Comparison of ENCODE assay signal across 15 mouse cellular contexts in genomic region chr1:82433649-82434005, GRCm38 (mm10).
DNase-seq lines count a peak whose midpoint lies in the region; ATAC-seq lines count a peak whose summit lies in the region.
"Had no signal": no experiment of that assay in that cellular context is flagged by ENCODE, and none has a peak within 500 bp of the region (broad histone marks: within the 10 kb centered on the region; RNA-seq: fewer than 3 reads in every experiment).

No protein-coding gene starts in this region.

- no peak overlapping the region for H3K4me2 ChIP-seq in forebrain, embryonic 15.5 days (replicated peaks)
- no peak overlapping the region for H3K4me2 ChIP-seq in midbrain, embryonic 16.5 days (ENCODE audit: low read length)
- H3K4me2 ChIP-seq in midbrain, embryonic 11.5 days = no peak overlapping the region
- H3K4me2 ChIP-seq in forebrain, embryonic 16.5 days (ENCODE audit: low read length) = no peak overlapping the region
- H3K4me2 ChIP-seq in limb, embryonic 12.5 days = no peak overlapping the region
- H3K4me2 ChIP-seq: limb, embryonic 15.5 days; liver, embryonic 15.5 days; neural tube, embryonic 13.5 days had no signal

- peak overlapping the region; percentile 40; the same call in 1 of the 2 replicates for H3K27ac ChIP-seq in forebrain, embryonic 10.5 days
- no peak overlapping the region for H3K27ac ChIP-seq in forebrain, embryonic 15.5 days (replicated peaks)
- H3K27ac ChIP-seq in midbrain, embryonic 16.5 days (ENCODE audit: low read length) = no peak overlapping the region
- no peak overlapping the region for H3K27ac ChIP-seq in midbrain, embryonic 11.5 days (ENCODE audit: low read depth, low read length)
- H3K27ac ChIP-seq in forebrain, embryonic 16.5 days (ENCODE audit: low read length) = no peak overlapping the region
- no peak overlapping the region for H3K27ac ChIP-seq in limb, embryonic 12.5 days
- H3K27ac ChIP-seq: kidney, postnatal 0 days; liver, embryonic 15.5 days had no signal

- no peak overlapping the region for H3K4me3 ChIP-seq in forebrain, embryonic 10.5 days
- H3K4me3 ChIP-seq in forebrain, embryonic 15.5 days = no peak overlapping the region
- no peak overlapping the region for H3K4me3 ChIP-seq in midbrain, embryonic 16.5 days (ENCODE audit: low read depth, low read length)
- H3K4me3 ChIP-seq in midbrain, embryonic 11.5 days (ENCODE audit: low read depth, low read length) = no peak overlapping the region
- H3K4me3 ChIP-seq in forebrain, embryonic 16.5 days (replicated peaks; ENCODE audit: low read length) = no peak overlapping the region
- no peak overlapping the region for H3K4me3 ChIP-seq in limb, embryonic 12.5 days (replicated peaks)
- H3K4me3 ChIP-seq: gastrocnemius, adult 2 months; limb, embryonic 15.5 days; liver, embryonic 15.5 days; neural tube, embryonic 13.5 days had no signal

- WGBS in forebrain, embryonic 10.5 days = 82% methylated on average over 5 of the region's 5 CpGs
- 82% methylated on average over 5 of the region's 5 CpGs for WGBS in forebrain, embryonic 15.5 days
- WGBS in midbrain, embryonic 16.5 days = 83% methylated on average over 5 of the region's 5 CpGs
- 82% methylated on average over 5 of the region's 5 CpGs for WGBS in midbrain, embryonic 11.5 days
- WGBS in forebrain, embryonic 16.5 days = 75% methylated on average over 5 of the region's 5 CpGs
- WGBS in limb, embryonic 12.5 days = 76% methylated on average over 5 of the region's 5 CpGs

- peaks cover 18% of the 10 kb centered on the region for H3K4me1 ChIP-seq in forebrain, embryonic 10.5 days
- peaks cover 14% of the 10 kb centered on the region for H3K4me1 ChIP-seq in forebrain, embryonic 15.5 days
- peaks cover 4% of the 10 kb centered on the region; the same call in 1 of the 2 replicates for H3K4me1 ChIP-seq in midbrain, embryonic 16.5 days (ENCODE audit: control insufficient read depth, insufficient read depth, low read length)
- no peaks in the 10 kb centered on the region for H3K4me1 ChIP-seq in midbrain, embryonic 11.5 days (ENCODE audit: control insufficient read depth, insufficient read depth, low read length)
- peaks cover 11% of the 10 kb centered on the region for H3K4me1 ChIP-seq in forebrain, embryonic 16.5 days (replicated peaks; ENCODE audit: control insufficient read depth, insufficient read depth, low read length)
- peaks cover 5% of the 10 kb centered on the region for H3K4me1 ChIP-seq in limb, embryonic 12.5 days (replicated peaks)
- H3K4me1 ChIP-seq: liver, embryonic 15.5 days had no signal

- no peak overlapping the region for H3K9ac ChIP-seq in forebrain, embryonic 15.5 days (replicated peaks)
- no peak overlapping the region for H3K9ac ChIP-seq in midbrain, embryonic 16.5 days (ENCODE audit: low read depth, low read length)
- no peak overlapping the region for H3K9ac ChIP-seq in midbrain, embryonic 11.5 days (ENCODE audit: low read length)
- H3K9ac ChIP-seq in forebrain, embryonic 16.5 days (replicated peaks; ENCODE audit: low read depth, low read length) = no peak overlapping the region; the same call in 1 of the 2 replicates
- H3K9ac ChIP-seq in limb, embryonic 12.5 days (replicated peaks) = no peak overlapping the region
- H3K9ac ChIP-seq: limb, embryonic 15.5 days; liver, embryonic 15.5 days had no signal

- H3K27me3 ChIP-seq in forebrain, embryonic 10.5 days (ENCODE audit: poor library complexity, severe bottlenecking) = no peaks in the 10 kb centered on the region
- no peaks in the 10 kb centered on the region for H3K27me3 ChIP-seq in forebrain, embryonic 15.5 days
- H3K27me3 ChIP-seq in midbrain, embryonic 16.5 days (ENCODE audit: control insufficient read depth, insufficient read depth, low read depth, low read length) = no peaks in the 10 kb centered on the region
- H3K27me3 ChIP-seq in midbrain, embryonic 11.5 days (ENCODE audit: control insufficient read depth, insufficient read depth, low read length) = no peaks in the 10 kb centered on the region
- no peaks in the 10 kb centered on the region for H3K27me3 ChIP-seq in forebrain, embryonic 16.5 days (replicated peaks; ENCODE audit: control insufficient read depth, insufficient read depth, low read length)
- H3K27me3 ChIP-seq in limb, embryonic 12.5 days = no peaks in the 10 kb centered on the region
- H3K27me3 ChIP-seq: limb, embryonic 15.5 days; liver, embryonic 15.5 days; neural tube, embryonic 13.5 days had no signal

- no peaks in the 10 kb centered on the region for H3K36me3 ChIP-seq in forebrain, embryonic 10.5 days (replicated peaks)
- no peaks in the 10 kb centered on the region for H3K36me3 ChIP-seq in forebrain, embryonic 15.5 days
- H3K36me3 ChIP-seq in midbrain, embryonic 16.5 days (ENCODE audit: control insufficient read depth, insufficient read depth, low read length) = no peaks in the 10 kb centered on the region
- H3K36me3 ChIP-seq in midbrain, embryonic 11.5 days (ENCODE audit: control insufficient read depth, insufficient read depth, low read length) = no peaks in the 10 kb centered on the region
- H3K36me3 ChIP-seq in forebrain, embryonic 16.5 days (ENCODE audit: control insufficient read depth, insufficient read depth) = no peaks in the 10 kb centered on the region
- no peaks in the 10 kb centered on the region for H3K36me3 ChIP-seq in limb, embryonic 12.5 days
- H3K36me3 ChIP-seq: limb, embryonic 15.5 days; liver, embryonic 15.5 days; neural tube, embryonic 13.5 days had no signal

- H3K9me3 ChIP-seq in forebrain, embryonic 10.5 days = no peaks in the 10 kb centered on the region
- H3K9me3 ChIP-seq in forebrain, embryonic 15.5 days = no peaks in the 10 kb centered on the region
- no peaks in the 10 kb centered on the region for H3K9me3 ChIP-seq in midbrain, embryonic 16.5 days (replicated peaks; ENCODE audit: control insufficient read depth, low read length, poor library complexity, severe bottlenecking)
- no peaks in the 10 kb centered on the region for H3K9me3 ChIP-seq in midbrain, embryonic 11.5 days (ENCODE audit: control insufficient read depth, low read length)
- H3K9me3 ChIP-seq in forebrain, embryonic 16.5 days (ENCODE audit: control insufficient read depth, low read length) = no peaks in the 10 kb centered on the region
- H3K9me3 ChIP-seq in limb, embryonic 12.5 days = no peaks in the 10 kb centered on the region
- H3K9me3 ChIP-seq: limb, embryonic 15.5 days; liver, embryonic 15.5 days; neural tube, embryonic 13.5 days had no signal

- no peak for DNase-seq in forebrain, embryonic 10.5 days (ENCODE audit: extremely low spot score, low spot score)
- DNase-seq in midbrain, embryonic 11.5 days (ENCODE audit: low spot score, missing footprints) = no peak
- DNase-seq in cerebellum, adult 11-12 months = no peak
- no peak for DNase-seq in adrenal gland, adult (ENCODE audit: inconsistent age in 2 of 2, low spot score in 1 of 2)

- no peak; the same call in 1 of the 2 replicates for ATAC-seq in forebrain, embryonic 15.5 days (replicated peaks)
- ATAC-seq in midbrain, embryonic 16.5 days = peak; percentile 76
- ATAC-seq in midbrain, embryonic 11.5 days (ENCODE audit: low FRiP score) = no peak
- ATAC-seq in forebrain, embryonic 16.5 days = peak; percentile 50
- ATAC-seq in limb, embryonic 12.5 days (ENCODE audit: insufficient number of reproducible peaks, insufficient read depth, low FRiP score, low TSS enrichment, low read depth) = peak; percentile 27; the same call in 1 of the 2 replicates
- ATAC-seq: activated CD4-positive, CD25-positive, alpha-beta regulatory T cell, adult 4 months; CD4-positive, CD25-positive, alpha-beta regulatory T cell, adult 4 months had no signal

Comparison
In these comparisons a context has a peak if more than half of its experiments do, and no peak if none do; other contexts are left out.
1. ATAC-seq: peak in midbrain, embryonic 16.5 days (single experiment), forebrain, embryonic 16.5 days (single experiment) and limb, embryonic 12.5 days (single experiment); none in forebrain, embryonic 15.5 days (single experiment) and midbrain, embryonic 11.5 days (single experiment).